Mouse (Mus musculus) left cerebral cortex, adult 11 months (tissue): ENCODE results near the gene Otop2.

Source experiments
- DNase-seq: peaks from one replicate; pipeline ENCODE4 v3.0.0; 2022; ENCODE audit warnings: low spot score

The Otop2 gene

GRCm38 (mm10) chr11:115306863-115307262 is at the start of gene Otop2:
Gene Otop2, plus strand, starts transcription at chr11:115307163.
- DNase-seq: no peak

- DNase-seq: no peak
These were observed 49.0 kb upstream of the Otop2 start for GRCm38 (mm10) chr11:115257775-115258510.

- no peak for DNase-seq
These were observed 47.8 kb upstream of the Otop2 start for GRCm38 (mm10) chr11:115259134-115259533.

- DNase-seq: no peak
These were observed 44.0 kb upstream of the Otop2 start for GRCm38 (mm10) chr11:115262954-115263353.

- DNase-seq: no peak
These were observed 42.7 kb upstream of the Otop2 start for GRCm38 (mm10) chr11:115264136-115264861.

- DNase-seq: no peak
These were observed 41.9 kb upstream of the Otop2 start for GRCm38 (mm10) chr11:115264862-115265668.

- no peak for DNase-seq
These were observed 41.1 kb upstream of the Otop2 start for GRCm38 (mm10) chr11:115265771-115266399.

- no peak for DNase-seq
These were observed 40.6 kb upstream of the Otop2 start for GRCm38 (mm10) chr11:115266400-115266778.

- no peak for DNase-seq
These were observed 39.7 kb upstream of the Otop2 start, which contains the start of gene Grin2c for GRCm38 (mm10) chr11:115267061-115267883. Gene Grin2c, minus strand, starts transcription at chr11:115267243.

- DNase-seq: no peak
These were observed 39.0 kb upstream of the Otop2 start for GRCm38 (mm10) chr11:115267958-115268357.

GRCm38 (mm10) chr11:115269330-115270066 is 37.5 kb upstream of the Otop2 start:
- no peak for DNase-seq

GRCm38 (mm10) chr11:115270148-115270861 is 36.7 kb upstream of the Otop2 start:
- DNase-seq: peak; percentile 76

GRCm38 (mm10) chr11:115271052-115271451 is 35.9 kb upstream of the Otop2 start:
- no peak for DNase-seq

- DNase-seq: no peak
These were observed 35.5 kb upstream of the Otop2 start for GRCm38 (mm10) chr11:115271481-115271880.

GRCm38 (mm10) chr11:115272894-115273498 is 34.0 kb upstream of the Otop2 start:
- no peak for DNase-seq

- DNase-seq: no peak
These were observed 33.2 kb upstream of the Otop2 start for GRCm38 (mm10) chr11:115273735-115274134.

GRCm38 (mm10) chr11:115274178-115274577 is 32.8 kb upstream of the Otop2 start:
- DNase-seq: no peak

- DNase-seq: no peak
These were observed 32.2 kb upstream of the Otop2 start for GRCm38 (mm10) chr11:115274771-115275170.

- DNase-seq: no peak
These were observed 31.5 kb upstream of the Otop2 start for GRCm38 (mm10) chr11:115275509-115275908.
